In the genomic region with DNA sequence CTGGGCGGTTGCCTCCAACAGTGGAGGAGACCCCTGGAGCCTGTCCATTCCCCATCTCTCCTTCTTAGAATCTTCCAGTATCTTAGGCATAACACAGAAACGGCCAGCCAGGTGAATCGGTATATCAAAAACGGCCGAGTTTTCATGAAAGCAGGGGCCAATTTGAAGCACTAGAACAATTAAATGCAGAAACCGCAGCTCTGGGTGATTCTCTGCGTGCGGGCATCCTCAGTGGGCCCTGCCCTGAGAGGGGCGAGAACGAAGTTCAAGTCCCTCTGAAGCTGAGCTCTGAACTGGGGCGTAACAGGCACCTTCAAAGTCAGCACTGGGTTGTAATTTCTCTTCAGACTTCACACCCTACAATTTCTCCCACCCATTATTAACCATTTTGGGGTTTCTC, we compare ENCODE assay signal across 8 mouse cellular contexts. TPM values are rescaled to one million over a fixed set of nuclear protein-coding genes. Genes with fewer than 3 reads are reported as not detected.
A peak's percentile ranks its signal among the peaks of the same experiment; 100 is the strongest.
DNase-seq lines count a peak whose midpoint lies in the region; ATAC-seq and TF ChIP-seq lines count a peak whose summit lies in the region.

No protein-coding gene starts in this region.

- no peak overlapping the region for H3K27ac ChIP-seq in layer of hippocampus, adult 2 months
- peak overlapping the region; percentile 86 for H3K27ac ChIP-seq in forebrain, embryonic 10.5 days
- H3K27ac ChIP-seq in intestine, postnatal 0 days (ENCODE audit: low read depth, low read length) = no peak overlapping the region
- H3K27ac ChIP-seq in neural tube, embryonic 13.5 days (replicated peaks) = no peak overlapping the region

- peaks cover 77% of the 10 kb centered on the region for H3K4me1 ChIP-seq in forebrain, embryonic 10.5 days
- peaks cover 6% of the 10 kb centered on the region; the same call in 1 of the 2 replicates for H3K4me1 ChIP-seq in intestine, postnatal 0 days (replicated peaks; ENCODE audit: control insufficient read depth, insufficient read depth, low read length)
- H3K4me1 ChIP-seq in neural tube, embryonic 13.5 days (replicated peaks) = peaks cover 14% of the 10 kb centered on the region

- peaks cover 90% of the 10 kb centered on the region for H3K27me3 ChIP-seq in forebrain, embryonic 10.5 days (ENCODE audit: poor library complexity, severe bottlenecking)
- peaks cover 72% of the 10 kb centered on the region for H3K27me3 ChIP-seq in intestine, postnatal 0 days (replicated peaks; ENCODE audit: control insufficient read depth, insufficient read depth, low read length)
- peaks cover 79% of the 10 kb centered on the region for H3K27me3 ChIP-seq in neural tube, embryonic 13.5 days

- H3K36me3 ChIP-seq in forebrain, embryonic 10.5 days (replicated peaks) = no peaks in the 10 kb centered on the region
- no peaks in the 10 kb centered on the region for H3K36me3 ChIP-seq in intestine, postnatal 0 days (ENCODE audit: control insufficient read depth, insufficient read depth)
- H3K36me3 ChIP-seq in neural tube, embryonic 13.5 days = no peaks in the 10 kb centered on the region

- intact Hi-C loops in gastrocnemius, postnatal 14 days (cut with DNase I; ENCODE audit: low total_unique reads) = no loop called here

- DNase-seq in layer of hippocampus, adult 2 months (ENCODE audit: low spot score in 2 of 2) = no peak
- DNase-seq in layer of hippocampus, adult 8-10 months (ENCODE audit: low spot score in 2 of 2) = no peak
- no peak for DNase-seq in forebrain, embryonic 10.5 days (ENCODE audit: extremely low spot score, low spot score)
- DNase-seq in gastrocnemius, postnatal 4 days (ENCODE audit: low spot score in 2 of 2) = no peak
- no peak for DNase-seq in cerebellum, postnatal 36 days
- DNase-seq in gastrocnemius, postnatal 14 days = no peak

- H3K4me3 ChIP-seq in layer of hippocampus, adult 2 months = peak overlapping the region; percentile 41; the same call in 1 of the 2 replicates
- H3K4me3 ChIP-seq in forebrain, embryonic 10.5 days = peak overlapping the region; percentile 69
- peak overlapping the region; percentile 45; the same call in 1 of the 2 replicates for H3K4me3 ChIP-seq in intestine, postnatal 0 days (ENCODE audit: low read depth, low read length)
- peak overlapping the region; percentile 41 for H3K4me3 ChIP-seq in neural tube, embryonic 13.5 days

- H3K4me2 ChIP-seq in intestine, postnatal 0 days (replicated peaks; ENCODE audit: low read depth) = peak overlapping the region; percentile 80
- H3K4me2 ChIP-seq in neural tube, embryonic 13.5 days = peak overlapping the region; percentile 67

- no peaks in the 10 kb centered on the region for H3K9me3 ChIP-seq in forebrain, embryonic 10.5 days
- H3K9me3 ChIP-seq in intestine, postnatal 0 days (ENCODE audit: control insufficient read depth) = no peaks in the 10 kb centered on the region
- no peaks in the 10 kb centered on the region for H3K9me3 ChIP-seq in neural tube, embryonic 13.5 days

- no peak for TF ChIP-seq CTCF in layer of hippocampus, adult 2 months (conservative IDR thresholded peaks at IDR 0.05)
- TF ChIP-seq CTCF in intestine, postnatal 0 days (IDR thresholded peaks at IDR 0.05; ENCODE audit: low read depth) = no peak

- no peak overlapping the region for H3K9ac ChIP-seq in intestine, postnatal 0 days (ENCODE audit: low read depth, low read length)
- H3K9ac ChIP-seq in neural tube, embryonic 13.5 days = no peak overlapping the region

- ATAC-seq in intestine, postnatal 0 days = no peak
- peak; percentile 13; the same call in 1 of the 2 replicates for ATAC-seq in neural tube, embryonic 13.5 days (ENCODE audit: low read depth)

- 2% methylated on average over 11 of the region's 11 CpGs for WGBS in forebrain, embryonic 10.5 days
- 4% methylated on average over 11 of the region's 11 CpGs for WGBS in intestine, postnatal 0 days
- WGBS in neural tube, embryonic 13.5 days = 5% methylated on average over 11 of the region's 11 CpGs

RNA-seq across cellular contexts. Expression of a gene that starts 8.8 kb away (rescaled TPM):
- 1 to 10 TPM; 1.6 to 2.0 TPM for total RNA-seq in layer of hippocampus, adult 2 months (2021)
- total RNA-seq in layer of hippocampus, adult 8-10 months (2022) = 1 to 10 TPM; 1.2 to 1.7 (median 1.4) TPM
- 17.5 and 20.9 TPM in 2 replicates for polyA plus RNA-seq in forebrain, embryonic 10.5 days (2016; fragmentation: Nextera tagmentation; extraction: Ambion mirVana)
- not detected in 2 replicates for polyA plus RNA-seq in intestine, postnatal 0 days (2015; fragmentation: Nextera tagmentation; extraction: Ambion mirVana)
- polyA plus RNA-seq in neural tube, embryonic 13.5 days (2015; fragmentation: Nextera tagmentation; extraction: Ambion mirVana) = 4.0 and 4.1 TPM in 2 replicates
- not detected for total RNA-seq in gastrocnemius, postnatal 4 days (2021)
- total RNA-seq in gastrocnemius, postnatal 14 days (2021) = not detected
